Mouse (Mus musculus) lung, postnatal 0 days (tissue): ENCODE measurements around the gene Yjefn3. TPM values are rescaled to one million over a fixed set of nuclear protein-coding genes. Genes with fewer than 3 reads are reported as not detected.

ENCODE experiments used
- ATAC-seq: fragments of 200-750 bp; cut with Nextera tagmentation; 2 replicates; pipeline ENCODE4 v1.8.0; 2017; ENCODE audit warnings: moderate library complexity
- DNase-seq: peaks from one replicate; pipeline ENCODE4 v3.0.0-alpha.2; 2016; ENCODE audit warnings: low spot score
- H3K27ac ChIP-seq: fragments of 300-500 bp; sonication (generic); 2 replicates; pipeline ENCODE4 v1.5.1; 2014; ENCODE audit warnings: antibody characterized with exemption, mild to moderate bottlenecking, low read length, mixed read lengths
- H3K27me3 ChIP-seq: fragments of 300-500 bp; sonication (generic); replicated peaks from 2 replicates; pipeline ENCODE4 v1.6.1; 2014; ENCODE audit warnings: low read length, mixed read lengths; ENCODE audit not compliant: insufficient read depth
- H3K36me3 ChIP-seq: fragments of 300-500 bp; sonication (generic); 2 replicates; pipeline ENCODE4 v1.6.1; 2014; ENCODE audit warnings: low read length, mixed read lengths; ENCODE audit not compliant: insufficient read depth
- H3K4me1 ChIP-seq: fragments of 300-500 bp; sonication (generic); 2 replicates; pipeline ENCODE4 v1.6.1; 2014; ENCODE audit warnings: antibody characterized with exemption, low read depth, low read length, mixed read lengths; ENCODE audit not compliant: insufficient read depth
- H3K4me2 ChIP-seq: fragments of 300-500 bp; sonication (generic); replicated peaks from 2 replicates; pipeline ENCODE4 v1.6.1; 2014; ENCODE audit warnings: low read depth, mild to moderate bottlenecking, low read length, moderate library complexity, mixed read lengths
- H3K4me3 ChIP-seq: fragments of 300-500 bp; sonication (generic); 2 replicates; pipeline ENCODE4 v1.5.1; 2014; ENCODE audit warnings: low read depth, low read length
- H3K9ac ChIP-seq: fragments of 300-500 bp; sonication (generic); replicated peaks from 2 replicates; pipeline ENCODE4 v1.6.1; 2014; ENCODE audit warnings: low read depth, mild to moderate bottlenecking
- H3K9me3 ChIP-seq: fragments of 300-500 bp; sonication (generic); 2 replicates; pipeline ENCODE4 v1.6.1; 2016; ENCODE audit warnings: low read length, mixed read lengths
- CTCF ChIP-seq: IDR thresholded peaks from 2 replicates; pipeline ENCODE4 v1.5.1; 2016; ENCODE audit warnings: antibody characterized with exemption, mild to moderate bottlenecking
- EP300 ChIP-seq: IDR thresholded peaks from 2 replicates; pipeline ENCODE4 v1.6.1; 2016; ENCODE audit warnings: antibody characterized with exemption, mild to moderate bottlenecking, control low read depth
- WGBS: fragments of 180-500 bp; shearing (Covaris S2); extraction: QIAGEN DNeasy Blood & Tissue Kit; methylation state at CpG from one replicate; pipeline ENCODE4 v1.1.7; 2014; 5-methylcytosine and 5-hydroxymethylcytosine counted together
- polyA plus RNA-seq: library from polyadenylated mRNA; unstranded; fragments of >200 nt; fragmentation: Nextera tagmentation; extraction: Ambion mirVana; gene quantifications from 2 replicates; pipeline ENCODE4 v1.2.1, GENCODE M21; 2015

Gene Yjefn3
- polyA plus RNA-seq, 1 experiment from 2014 or later, result 2.1 TPM

GRCm38 (mm10) chr8:69877992-69878391 lies 24.5 kb downstream of the Yjefn3 start:
- Histone ChIP-seq H3K4me1 (peaks cover 6% of the 10 kb centered on the region; the same call in 1 of the 2 replicates), H3K9me3 (no peaks in the 10 kb centered on the region), H3K36me3 (no peaks in the 10 kb centered on the region), H3K27me3 (peaks cover 35% of the 10 kb centered on the region), H3K4me3 (no peak overlapping the region), H3K27ac (no peak overlapping the region), H3K9ac (no peak overlapping the region), H3K4me2 (no peak overlapping the region)
- ATAC-seq (no peak), DNase-seq (no peak)
- WGBS, result 60% methylated on average over 3 of the region's 3 CpGs
- no peak for TF ChIP-seq EP300
- TF ChIP-seq CTCF, result no peak

- H3K4me2 ChIP-seq, result no peak overlapping the region
- ATAC-seq, result no peak
- DNase-seq, result no peak
- no peak overlapping the region for H3K4me3 ChIP-seq
- H3K36me3 ChIP-seq, result no peaks in the 10 kb centered on the region
- TF ChIP-seq EP300 (no peak), CTCF (no peak)
- H3K4me1 ChIP-seq, result peaks cover 6% of the 10 kb centered on the region; the same call in 1 of the 2 replicates
- no peak overlapping the region for H3K27ac ChIP-seq
- no peaks in the 10 kb centered on the region for H3K9me3 ChIP-seq
- peaks cover 29% of the 10 kb centered on the region for H3K27me3 ChIP-seq
- no peak overlapping the region for H3K9ac ChIP-seq
- WGBS, result 87% methylated on average over 4 of the region's 4 CpGs
Observed at GRCm38 (mm10) chr8:69877396-69877795, 25.1 kb downstream of the Yjefn3 start.

GRCm38 (mm10) chr8:69876967-69877366 lies 25.5 kb downstream of the Yjefn3 start:
- Histone ChIP-seq H3K9ac (no peak overlapping the region), H3K4me2 (no peak overlapping the region), H3K27ac (no peak overlapping the region), H3K4me1 (peaks cover 6% of the 10 kb centered on the region; the same call in 1 of the 2 replicates), H3K9me3 (no peaks in the 10 kb centered on the region), H3K4me3 (no peak overlapping the region), H3K36me3 (no peaks in the 10 kb centered on the region), H3K27me3 (peaks cover 24% of the 10 kb centered on the region)
- DNase-seq (no peak), ATAC-seq (no peak)
- WGBS, result 69% methylated on average over 10 of the region's 10 CpGs
- TF ChIP-seq EP300 (no peak), CTCF (no peak)

- Histone ChIP-seq H3K9ac (no peak overlapping the region), H3K27me3 (peaks cover 16% of the 10 kb centered on the region), H3K27ac (no peak overlapping the region), H3K36me3 (no peaks in the 10 kb centered on the region), H3K4me1 (peaks cover 3% of the 10 kb centered on the region; the same call in 1 of the 2 replicates), H3K4me3 (no peak overlapping the region), H3K4me2 (no peak overlapping the region), H3K9me3 (no peaks in the 10 kb centered on the region)
- 31% methylated on average over 10 of the region's 10 CpGs for WGBS
- TF ChIP-seq EP300, result no peak
- no peak for TF ChIP-seq CTCF
- ATAC-seq, result no peak
- DNase-seq, result no peak
Observed at GRCm38 (mm10) chr8:69876097-69876496, 26.4 kb downstream of the Yjefn3 start.

- 72% methylated on average over 13 of the region's 13 CpGs for WGBS
- H3K4me1 ChIP-seq, result no peaks in the 10 kb centered on the region
- no peak overlapping the region for H3K4me3 ChIP-seq
- peaks cover 1% of the 10 kb centered on the region for H3K27me3 ChIP-seq
- no peak overlapping the region for H3K9ac ChIP-seq
- ATAC-seq, result no peak
- no peaks in the 10 kb centered on the region for H3K36me3 ChIP-seq
- TF ChIP-seq EP300 (no peak), CTCF (no peak)
- no peak for DNase-seq
- H3K27ac ChIP-seq, result no peak overlapping the region
- no peaks in the 10 kb centered on the region for H3K9me3 ChIP-seq
- H3K4me2 ChIP-seq, result no peak overlapping the region
Observed at GRCm38 (mm10) chr8:69874654-69875053, 27.9 kb downstream of the Yjefn3 start.

- H3K4me3 ChIP-seq, result no peak overlapping the region
- TF ChIP-seq EP300 (no peak), CTCF (peak; percentile 85)
- no peak overlapping the region for H3K9ac ChIP-seq
- H3K36me3 ChIP-seq, result no peaks in the 10 kb centered on the region
- no peaks in the 10 kb centered on the region for H3K9me3 ChIP-seq
- DNase-seq, result peak; percentile 77
- no peaks in the 10 kb centered on the region for H3K27me3 ChIP-seq
- no peak for ATAC-seq
- H3K4me1 ChIP-seq, result no peaks in the 10 kb centered on the region
- 7% methylated on average over 9 of the region's 9 CpGs for WGBS
- H3K4me2 ChIP-seq, result no peak overlapping the region
- no peak overlapping the region for H3K27ac ChIP-seq
Observed at GRCm38 (mm10) chr8:69874155-69874554, 28.4 kb downstream of the Yjefn3 start.

GRCm38 (mm10) chr8:69870907-69871306 lies 31.6 kb downstream of the Yjefn3 start:
- Histone ChIP-seq H3K9ac (no peak overlapping the region), H3K36me3 (no peaks in the 10 kb centered on the region), H3K4me1 (no peaks in the 10 kb centered on the region), H3K27ac (no peak overlapping the region), H3K4me3 (no peak overlapping the region), H3K27me3 (no peaks in the 10 kb centered on the region), H3K9me3 (no peaks in the 10 kb centered on the region), H3K4me2 (no peak overlapping the region)
- DNase-seq (no peak), ATAC-seq (no peak)
- 79% methylated on average over 6 of the region's 6 CpGs for WGBS
- TF ChIP-seq EP300 (no peak), CTCF (no peak)
